Mouse (Mus musculus) left cerebral cortex, postnatal 4 days (tissue): Measurements from ENCODE around the gene Elovl5. TPM values are rescaled to one million over a fixed set of nuclear protein-coding genes. Genes with fewer than 3 reads are reported as not detected.
A peak's percentile ranks its signal among the peaks of the same experiment; 100 is the strongest.

Source experiments
- DNase-seq: peaks from one replicate; pipeline ENCODE4 v3.0.0-alpha.2; 2022
- intact Hi-C: fragments of 180-260 bp; cut with DNase I; formaldehyde crosslinking; loops from one replicate; pipeline ENCODE4 v1.15.1; 2025
- total RNA-seq, 2 experiments: library from RNA; stranded (reverse); gene quantifications; 2 replicates each; pipeline ENCODE4 v1.2.3; 2021

Elovl5 gene
- total RNA-seq, 2 experiments from 2014 or later, result 62.7 to 65.3 TPM

DNA sequence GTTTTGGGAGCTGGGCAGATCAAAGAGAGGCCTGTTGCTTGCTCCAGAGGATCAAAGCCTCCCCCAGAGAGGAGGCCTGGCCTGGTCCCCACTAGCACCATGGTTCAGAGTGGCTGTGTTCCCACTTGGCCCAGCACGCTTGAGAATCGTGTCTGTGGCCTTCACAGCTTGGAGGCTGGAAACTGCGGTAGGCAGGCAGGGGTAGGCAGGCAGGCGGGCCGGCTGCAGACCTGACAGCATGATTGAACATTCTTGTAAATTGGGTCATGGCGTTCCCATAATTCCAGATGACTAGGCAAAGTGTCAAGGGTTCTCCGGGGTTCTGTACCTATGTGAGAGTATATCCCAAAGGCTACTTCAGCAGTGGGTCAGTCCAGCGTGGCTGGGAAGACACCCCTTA, 35.9 kb downstream of the Elovl5 start:
- intact Hi-C loops, result no loop called here
- peak; percentile 17 for DNase-seq

DNA sequence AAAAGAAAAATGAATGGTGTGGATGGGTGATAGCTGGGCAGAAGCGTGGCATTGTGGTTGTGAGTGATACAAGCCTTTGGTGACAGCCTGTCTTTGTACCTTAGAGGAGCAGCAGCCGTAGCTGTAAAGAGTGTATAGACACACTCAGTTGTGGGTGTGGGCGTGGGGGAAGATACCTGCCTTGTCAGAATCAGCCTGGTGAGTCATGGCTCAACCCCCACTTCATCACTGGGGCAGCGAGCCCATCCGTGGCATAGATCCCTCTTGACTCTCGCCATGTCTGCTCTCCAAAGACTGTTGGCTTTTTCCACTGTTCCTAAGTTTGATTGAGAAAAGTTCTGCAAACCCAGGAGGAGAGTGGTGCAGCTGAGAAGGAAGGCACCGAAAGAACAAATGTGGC, 37.3 kb downstream of the Elovl5 start:
- no peak for DNase-seq
- intact Hi-C loops, result no loop called here

DNA sequence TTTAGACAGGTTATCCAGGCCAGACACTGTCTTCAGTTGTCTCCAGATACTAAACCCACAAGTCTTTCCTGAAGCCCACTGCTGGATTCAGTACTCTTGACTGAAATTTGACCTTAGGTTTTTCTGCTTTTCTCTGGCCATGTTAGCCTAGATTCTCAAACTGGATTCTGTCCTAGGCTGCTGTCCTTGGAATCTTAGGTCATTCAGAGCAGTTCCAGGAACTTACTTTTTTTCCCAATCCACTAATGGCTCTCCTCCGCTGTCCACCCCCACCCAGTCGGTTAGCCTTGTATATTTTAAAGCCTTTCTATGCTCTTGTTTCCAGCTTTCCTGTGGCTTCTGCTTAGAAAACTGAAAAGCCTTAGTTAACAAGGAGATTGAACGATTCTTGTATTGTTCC, 37.8 kb downstream of the Elovl5 start:
- DNase-seq, result no peak
- intact Hi-C loops, result no loop called here

DNA sequence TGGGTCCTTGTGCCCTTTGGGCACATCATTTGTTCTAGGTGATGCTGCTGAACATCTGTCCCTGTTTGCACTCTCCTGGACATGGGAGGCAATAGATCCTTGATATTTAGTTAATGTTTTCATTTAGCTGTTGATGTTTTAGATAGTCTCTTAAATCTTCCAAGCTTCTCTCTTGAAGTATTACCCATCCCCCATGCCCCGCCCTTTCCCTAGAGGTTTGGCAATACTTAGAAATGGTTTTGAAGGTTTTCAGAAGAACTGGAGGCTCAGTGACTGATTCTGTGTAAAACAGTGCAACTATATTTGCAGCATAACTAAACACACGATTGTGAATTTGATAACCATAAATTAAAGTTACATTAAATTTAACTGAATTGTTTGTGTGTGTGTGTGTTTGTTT, 38.3 kb downstream of the Elovl5 start:
- intact Hi-C loops, result no loop called here
- no peak for DNase-seq

DNA sequence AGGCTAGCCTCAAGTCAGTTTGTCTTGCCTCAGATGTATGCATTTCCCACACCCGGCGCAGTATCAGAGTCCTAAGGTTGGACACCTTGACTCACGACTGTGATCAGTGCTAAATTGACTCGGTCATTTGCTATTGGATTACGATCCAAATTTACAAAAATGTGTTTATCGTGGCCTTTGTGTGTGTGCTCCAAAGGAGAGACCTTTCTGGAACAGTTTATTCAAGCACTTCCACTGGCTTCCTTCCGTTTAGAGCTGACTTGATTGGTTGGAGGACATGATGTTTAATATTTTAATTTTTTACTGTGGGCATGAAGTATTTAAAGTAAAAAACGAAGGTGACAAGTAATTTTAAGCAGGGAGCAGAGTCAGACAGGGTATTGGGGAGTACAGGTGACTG, 38.8 kb downstream of the Elovl5 start:
- intact Hi-C loops, result no loop called here
- DNase-seq, result no peak

DNA sequence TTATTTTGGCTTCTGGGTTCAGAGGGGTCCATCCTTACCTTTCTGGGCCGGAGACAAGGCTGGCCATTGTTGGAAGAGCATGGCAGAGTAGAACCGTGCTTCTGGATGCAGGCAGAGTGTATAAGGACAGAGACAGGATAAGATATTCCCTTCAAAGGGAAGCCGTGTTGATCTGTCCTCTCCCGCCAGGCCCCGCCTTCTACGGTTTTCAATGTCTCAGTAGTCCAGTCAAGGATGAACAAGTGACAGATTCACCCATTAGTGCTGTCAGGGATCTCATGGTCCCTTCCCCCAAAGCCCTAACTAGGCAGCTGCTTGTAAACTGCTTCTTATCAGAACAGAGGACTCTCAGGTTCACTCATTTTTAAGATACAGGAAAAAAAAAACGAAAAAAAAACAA, 41.2 kb downstream of the Elovl5 start:
- no peak for DNase-seq
- intact Hi-C loops, result no loop called here

GRCm38 (mm10) chr9:77959759-77960158, 42.6 kb downstream of the Elovl5 start:
- intact Hi-C loops, result no loop called here
- no peak for DNase-seq

DNA sequence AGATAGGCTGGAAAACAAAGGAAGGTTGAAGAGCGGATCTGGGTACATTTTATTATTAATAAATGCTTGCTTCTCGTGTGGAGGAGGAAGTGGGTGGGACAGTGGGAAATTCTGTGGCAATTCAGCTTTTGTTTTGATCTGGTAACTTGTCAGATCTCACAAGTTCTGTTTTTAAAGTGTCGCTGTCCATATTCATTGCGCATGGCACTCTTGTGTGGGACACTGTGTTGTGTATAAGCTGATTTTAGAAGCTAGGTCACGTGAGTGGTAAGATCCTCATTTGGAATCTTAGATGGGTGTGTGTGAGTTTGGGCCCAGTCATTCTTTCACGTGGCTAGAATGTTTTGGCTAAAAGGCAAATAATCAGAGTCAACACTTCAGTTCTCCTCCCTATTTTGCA, 44.2 kb downstream of the Elovl5 start:
- no peak for DNase-seq
- intact Hi-C loops, result no loop called here

GRCm38 (mm10) chr9:77964084-77964483, 46.9 kb downstream of the Elovl5 start:
- DNase-seq, result no peak
- intact Hi-C loops, result no loop called here

DNA sequence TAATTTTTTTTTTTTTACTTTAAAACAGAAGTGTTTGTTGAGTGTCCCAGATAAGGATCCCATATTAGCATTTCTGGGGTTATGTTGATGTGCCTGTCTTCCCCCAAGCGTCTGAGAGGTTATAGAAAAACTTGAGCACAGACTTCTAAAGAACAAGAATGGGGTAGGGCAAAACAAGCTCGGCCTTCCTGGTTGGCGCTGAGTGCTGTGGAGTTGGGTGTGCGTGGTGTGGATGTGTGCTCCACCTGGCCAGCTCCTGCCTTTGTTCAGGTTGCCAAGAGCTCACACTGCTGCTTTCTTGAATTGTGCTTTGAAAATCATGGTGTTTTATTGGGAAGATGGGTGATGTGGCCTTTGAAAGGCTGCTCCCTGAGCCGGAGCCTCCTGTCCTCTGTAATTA, 48.1 kb downstream of the Elovl5 start:
- no peak for DNase-seq
- intact Hi-C loops, result no loop called here

DNA sequence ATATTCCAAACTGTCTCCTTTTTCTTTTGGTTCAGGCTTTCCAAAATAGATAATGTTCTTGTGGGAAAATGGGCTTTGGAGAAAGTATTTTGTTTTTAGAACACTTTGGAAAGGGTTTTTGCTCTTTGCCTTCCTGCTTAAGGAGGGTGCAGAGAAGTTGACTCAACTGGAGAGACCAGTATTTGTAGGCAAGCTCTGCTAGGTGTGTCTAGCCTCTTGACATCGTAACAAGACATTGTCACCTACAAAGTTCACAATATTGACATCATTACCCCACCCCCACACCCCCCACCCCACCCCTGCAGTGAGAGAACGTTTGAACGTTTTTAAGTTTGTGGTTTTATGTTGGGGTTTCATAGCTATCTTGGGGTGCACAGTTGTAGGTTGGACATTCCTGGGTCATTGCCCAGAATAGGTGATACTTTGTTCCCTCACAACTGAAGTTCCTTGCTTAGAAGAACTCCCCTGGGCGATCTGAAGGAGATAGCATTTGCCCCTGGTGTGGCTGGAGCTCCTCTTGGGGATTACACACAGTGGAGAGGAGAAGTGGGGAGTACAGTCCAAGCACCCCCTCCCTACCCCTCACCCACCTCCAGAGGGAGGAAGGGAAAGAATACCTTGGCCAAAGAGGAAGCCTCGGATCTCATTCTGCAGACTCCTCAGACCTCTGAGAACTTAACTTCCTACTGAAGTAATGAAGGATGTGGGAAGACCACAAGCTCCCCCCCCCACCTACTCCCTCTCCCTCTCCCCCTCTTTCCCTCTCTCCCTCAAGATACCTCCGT, 48.8 kb downstream of the Elovl5 start:
- intact Hi-C loops, result no loop called here
- no peak for DNase-seq

DNA sequence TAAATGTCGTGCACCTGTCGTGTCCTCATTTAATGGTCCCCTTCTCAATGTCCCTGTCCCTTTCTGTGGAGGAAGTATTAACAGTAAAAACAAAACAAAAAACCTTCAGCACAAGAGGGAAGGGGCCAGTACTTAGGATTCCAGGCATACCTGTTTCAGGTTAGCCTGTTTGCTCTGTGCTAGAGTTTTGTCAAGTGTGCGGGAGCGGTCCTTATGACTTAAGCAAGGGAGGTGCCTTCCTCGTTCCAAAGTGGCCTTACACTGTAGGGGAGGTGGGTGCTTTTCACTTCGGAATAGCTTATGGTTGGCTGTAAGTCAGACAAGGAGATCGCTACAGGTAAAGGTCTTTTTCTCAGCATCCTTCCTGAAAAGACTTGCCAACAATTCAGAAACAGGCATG, 49.7 kb downstream of the Elovl5 start:
- DNase-seq, result no peak
- intact Hi-C loops, result no loop called here

GRCm38 (mm10) chr9:77967584-77968163, 50.5 kb downstream of the Elovl5 start:
- intact Hi-C loops, result no loop called here

DNA sequence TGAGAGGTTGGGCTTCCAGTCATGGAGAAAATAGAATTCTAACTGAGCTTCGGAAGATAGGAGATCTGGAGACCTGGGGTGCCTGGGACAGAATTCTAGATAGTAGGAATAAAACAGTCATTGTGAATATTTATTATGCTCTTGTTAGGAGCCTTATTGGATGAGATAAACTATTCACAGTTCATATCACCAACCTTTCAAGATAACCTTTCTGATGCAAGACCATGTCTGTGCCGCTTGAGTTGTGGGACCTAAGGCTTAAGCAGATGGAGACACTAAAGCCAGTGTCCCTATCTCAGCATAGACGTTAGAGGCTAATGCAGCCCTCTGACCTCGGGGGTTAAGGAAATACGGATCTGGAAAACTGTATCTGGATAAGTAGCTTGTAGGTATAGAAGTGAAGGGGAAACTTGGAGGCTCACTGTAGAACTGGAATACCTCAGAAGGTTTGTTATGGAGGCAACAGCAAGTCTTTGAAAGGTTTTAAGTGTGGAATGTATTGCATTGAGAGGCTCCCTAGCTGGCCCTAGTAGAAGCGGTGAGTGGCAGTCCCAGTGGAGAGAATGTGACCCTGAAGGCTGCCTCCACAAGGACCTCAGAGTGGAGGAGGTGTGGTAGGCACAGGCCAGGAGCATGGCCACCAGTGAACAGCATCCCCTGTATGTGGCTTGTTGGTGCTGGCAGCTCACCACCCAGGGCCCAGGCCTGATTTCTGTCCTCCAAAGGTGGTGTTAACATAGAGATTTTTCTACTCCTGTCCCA, 52.2 kb downstream of the Elovl5 start:
- DNase-seq, result no peak
- intact Hi-C loops, result no loop called here

More at GRCm38 (mm10) chr9:77967584-77968163, 50.5 kb downstream of the Elovl5 start:
- no peak for DNase-seq

DNA sequence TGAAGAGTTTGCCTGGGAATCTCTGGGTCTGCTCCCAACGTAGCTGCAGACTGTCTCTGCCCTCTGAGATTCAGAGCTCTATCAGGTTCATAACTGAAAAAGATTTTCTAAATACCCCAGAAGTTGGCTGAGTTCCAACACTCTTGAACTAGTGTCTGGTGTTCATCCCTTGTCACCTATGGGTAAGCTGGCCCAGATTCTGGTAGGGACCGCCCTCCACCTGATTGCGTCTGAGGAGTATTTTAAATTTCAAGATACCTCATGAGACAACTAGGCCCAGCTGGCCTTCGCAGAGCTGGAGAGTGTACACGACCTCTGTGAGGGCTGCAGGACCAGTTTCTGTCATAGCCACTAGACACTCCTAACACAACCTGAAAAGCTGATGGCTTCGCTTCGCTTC, 61.8 kb downstream of the Elovl5 start:
- DNase-seq, result no peak
- intact Hi-C loops, result no loop called here

DNA sequence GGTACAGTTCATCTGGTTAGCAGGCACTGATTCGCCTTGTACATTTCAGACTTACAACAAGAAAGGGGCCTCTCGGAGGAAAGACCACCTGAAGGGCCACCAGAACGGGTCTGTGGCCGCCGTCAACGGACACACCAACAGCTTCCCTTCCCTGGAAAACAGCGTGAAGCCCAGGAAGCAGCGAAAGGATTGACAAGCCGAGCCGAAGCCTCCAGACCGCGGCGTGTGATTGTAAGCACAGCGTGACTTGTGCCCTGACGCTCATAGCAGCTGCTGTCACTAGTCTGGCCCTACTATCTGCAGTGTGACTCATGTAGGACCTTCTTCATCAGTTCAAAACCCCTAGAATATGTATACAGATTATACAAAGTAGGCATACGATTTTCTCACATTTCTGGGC, 65.5 kb downstream of the Elovl5 start:
- intact Hi-C loops, result no loop called here

GRCm38 (mm10) chr9:77983521-77983920, 66.4 kb downstream of the Elovl5 start:
- intact Hi-C loops, result no loop called here
- DNase-seq, result no peak

More for the DNA sequence above, 65.5 kb downstream of the Elovl5 start:
- DNase-seq, result no peak

- no peak for DNase-seq
Measured at GRCm38 (mm10) chr9:77986153-77986795, 69.1 kb downstream of the Elovl5 start.

GRCm38 (mm10) chr9:77989626-77990025, 72.5 kb downstream of the Elovl5 start:
- no peak for DNase-seq
- intact Hi-C loops, result no loop called here

More at GRCm38 (mm10) chr9:77986153-77986795, 69.1 kb downstream of the Elovl5 start:
- intact Hi-C loops, result no loop called here

- DNase-seq, result no peak
- intact Hi-C loops, result no loop called here
Measured at GRCm38 (mm10) chr9:77990278-77990677, 73.1 kb downstream of the Elovl5 start.

- intact Hi-C loops, result no loop called here
- DNase-seq, result no peak
Measured at GRCm38 (mm10) chr9:77991650-77992049, 74.5 kb downstream of the Elovl5 start.
